Mouse (Mus musculus) cortical plate, adult 2 months (tissue): Measurements from ENCODE around the gene Gng13. TPM values are rescaled to one million over a fixed set of nuclear protein-coding genes. Genes with fewer than 3 reads are reported as not detected.
A peak's percentile ranks its signal among the peaks of the same experiment; 100 is the strongest.

Experiments used
- H3K27ac ChIP-seq: fragments of 200-500 bp; 2 replicates; pipeline ENCODE4 v1.5.1; 2012; ENCODE audit warnings: low read length, control low read depth, inconsistent platforms; ENCODE audit not compliant: insufficient read depth
- H3K4me1 ChIP-seq: fragments of 200-500 bp; 2 replicates; pipeline ENCODE4 v1.6.1; 2011; ENCODE audit warnings: low read length; ENCODE audit not compliant: control insufficient read depth, insufficient read depth
- H3K4me3 ChIP-seq: fragments of 200-500 bp; 2 replicates; pipeline ENCODE4 v1.5.1; 2011; ENCODE audit warnings: mild to moderate bottlenecking, low read length, control low read depth; ENCODE audit not compliant: insufficient read depth
- CTCF ChIP-seq: fragments of 200-500 bp; IDR thresholded peaks from 2 replicates; pipeline ENCODE4 v1.5.1; 2011; ENCODE audit warnings: mild to moderate bottlenecking, control low read depth, low read length; ENCODE audit not compliant: insufficient read depth; ENCODE audit errors: extremely low read depth
- POLR2A ChIP-seq: fragments of 200-500 bp; IDR thresholded peaks from 2 replicates; pipeline ENCODE4 v1.6.1; 2011; ENCODE audit warnings: mild to moderate bottlenecking, low read length, control low read depth; ENCODE audit not compliant: insufficient read depth; ENCODE audit errors: extremely low read depth
- polyA plus RNA-seq: library from polyadenylated mRNA; depleted of rRNA; stranded (reverse); fragments of >200 nt; gene quantifications from 2 replicates; pipeline ENCODE4 v1.2.3, GENCODE M21; 2012; rRNA removed

Gng13 gene
- polyA plus RNA-seq = 438 and 442 TPM in 2 replicates

GRCm38 (mm10) chr17:25716711-25717637 lies at the start of gene Gng13:
Gene Gng13, plus strand, starts transcription at chr17:25717171.
- no peaks in the 10 kb centered on the region for H3K4me1 ChIP-seq
- H3K4me3 ChIP-seq = peak within 1 kb of the TSS; percentile 66
- no peak for TF ChIP-seq POLR2A
- no peak for TF ChIP-seq CTCF
- H3K27ac ChIP-seq = 0 out of 2 replicates have a peak within 1 kb of the TSS, but pooled peaks have one; percentile 47

GRCm38 (mm10) chr17:25668481-25669055 lies 48.4 kb upstream of the Gng13 start:
- TF ChIP-seq CTCF = no peak
- TF ChIP-seq POLR2A = no peak

DNA sequence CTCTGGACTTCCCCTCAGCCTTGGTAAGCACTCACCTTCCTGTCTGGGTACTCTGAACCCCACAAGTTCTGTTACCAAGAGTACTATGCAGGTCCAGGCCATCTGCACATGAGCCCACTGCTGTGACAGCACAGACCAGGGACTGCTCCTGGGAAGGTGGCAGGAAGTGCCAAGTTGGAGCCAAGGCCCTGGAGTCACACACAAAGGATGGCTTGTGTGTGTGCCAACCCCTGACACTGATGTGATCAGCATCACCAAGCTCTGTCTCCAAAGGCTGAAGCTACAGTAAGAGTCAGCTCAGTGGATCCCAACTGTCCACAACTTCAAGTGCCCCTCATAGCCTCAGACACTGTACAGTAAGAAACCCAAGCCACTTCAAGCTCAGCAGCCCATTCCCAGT lies 44.0 kb upstream of the Gng13 start:
- no peak overlapping the region for H3K27ac ChIP-seq
- H3K4me3 ChIP-seq = no peak overlapping the region
- H3K4me1 ChIP-seq = 0 out of 2 replicates have a peak, but pooled peaks cover 1% of the 10 kb centered on the region
- TF ChIP-seq CTCF (no peak), POLR2A (no peak)

More at GRCm38 (mm10) chr17:25668481-25669055, 48.4 kb upstream of the Gng13 start:
- Histone ChIP-seq H3K4me1 (peaks cover 5% of the 10 kb centered on the region; the same call in 1 of the 2 replicates), H3K27ac (no peak overlapping the region), H3K4me3 (no peak overlapping the region)

GRCm38 (mm10) chr17:25677969-25678368 lies 39.0 kb upstream of the Gng13 start:
- Histone ChIP-seq H3K4me3 (no peak overlapping the region), H3K27ac (no peak overlapping the region), H3K4me1 (no peaks in the 10 kb centered on the region)
- TF ChIP-seq CTCF (no peak), POLR2A (no peak)

- TF ChIP-seq CTCF = no peak
- TF ChIP-seq POLR2A = no peak
- H3K4me3 ChIP-seq = no peak overlapping the region
- no peak overlapping the region for H3K27ac ChIP-seq
- H3K4me1 ChIP-seq = no peaks in the 10 kb centered on the region
These were observed 37.2 kb upstream of the Gng13 start for GRCm38 (mm10) chr17:25679818-25680217.

- Histone ChIP-seq H3K4me1 (no peaks in the 10 kb centered on the region), H3K4me3 (no peak overlapping the region), H3K27ac (no peak overlapping the region)
- TF ChIP-seq CTCF = no peak
These were observed 35.3 kb upstream of the Gng13 start for GRCm38 (mm10) chr17:25681636-25682035.

GRCm38 (mm10) chr17:25686323-25686722 lies 30.6 kb upstream of the Gng13 start:
- Histone ChIP-seq H3K4me3 (no peak overlapping the region), H3K27ac (no peak overlapping the region), H3K4me1 (peaks cover 3% of the 10 kb centered on the region)
- TF ChIP-seq POLR2A = no peak
- no peak for TF ChIP-seq CTCF

DNA sequence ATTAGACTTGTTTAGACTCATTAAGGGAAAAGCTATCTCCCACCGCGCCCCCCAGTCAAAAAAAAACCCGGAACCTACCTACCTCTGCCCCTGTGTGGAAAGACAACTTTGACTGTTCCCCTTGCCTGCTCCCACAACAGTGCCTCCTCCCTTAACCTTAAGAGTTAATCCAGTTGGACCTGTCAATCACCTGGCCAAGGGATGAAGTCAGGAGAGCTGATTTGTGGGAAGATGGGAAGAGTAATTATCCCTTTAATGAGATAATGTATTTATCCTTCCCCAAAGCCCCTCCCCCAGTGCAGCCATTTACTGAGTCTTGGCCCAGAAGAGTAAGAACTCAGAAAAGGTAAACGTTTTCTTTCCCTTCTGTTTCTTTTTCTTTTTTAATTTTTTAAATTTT lies 28.0 kb upstream of the Gng13 start:
- Histone ChIP-seq H3K4me3 (no peak overlapping the region), H3K27ac (no peak overlapping the region), H3K4me1 (peaks cover 3% of the 10 kb centered on the region)
- no peak for TF ChIP-seq CTCF
- TF ChIP-seq POLR2A = no peak

GRCm38 (mm10) chr17:25696263-25696662 lies 20.7 kb upstream of the Gng13 start:
- TF ChIP-seq CTCF (no peak), POLR2A (no peak)
- Histone ChIP-seq H3K4me1 (no peaks in the 10 kb centered on the region), H3K4me3 (no peak overlapping the region), H3K27ac (no peak overlapping the region)
